Mouse (Mus musculus): ENCODE measurements around the gene Letm1. TPM values are rescaled to one million over a fixed set of nuclear protein-coding genes. Genes with fewer than 3 reads are reported as not detected.

Letm1 gene
- total RNA-seq, 1 experiment from 2014 or later = 19.7 TPM

- ATAC-seq (replicated peaks in 1 of 2; ENCODE audit: insufficient read depth in 1 of 2, low FRiP score in 2 of 2, low TSS enrichment in 1 of 2, low read depth in 1 of 2, poor library complexity in 2 of 2, severe bottlenecking in 2 of 2) = no peak
Observed at GRCm38 (mm10) chr5:33697534-33697933, 85.1 kb downstream of the Letm1 start.

- no peak for ATAC-seq (replicated peaks in 1 of 2; ENCODE audit: insufficient read depth in 1 of 2, low FRiP score in 2 of 2, low TSS enrichment in 1 of 2, low read depth in 1 of 2, poor library complexity in 2 of 2, severe bottlenecking in 2 of 2)
Observed at GRCm38 (mm10) chr5:33696430-33696829, 86.2 kb downstream of the Letm1 start.

- no peak for ATAC-seq (replicated peaks in 1 of 2; ENCODE audit: insufficient read depth in 1 of 2, low FRiP score in 2 of 2, low TSS enrichment in 1 of 2, low read depth in 1 of 2, poor library complexity in 2 of 2, severe bottlenecking in 2 of 2)
Observed at GRCm38 (mm10) chr5:33695718-33696121, 86.9 kb downstream of the Letm1 start.

GRCm38 (mm10) chr5:33694848-33695717 lies 87.5 kb downstream of the Letm1 start:
- ATAC-seq (replicated peaks in 1 of 2; ENCODE audit: insufficient read depth in 1 of 2, low FRiP score in 2 of 2, low TSS enrichment in 1 of 2, low read depth in 1 of 2, poor library complexity in 2 of 2, severe bottlenecking in 2 of 2) = no peak

GRCm38 (mm10) chr5:33694461-33694847 lies 88.2 kb downstream of the Letm1 start:
- no peak for ATAC-seq (replicated peaks in 1 of 2; ENCODE audit: insufficient read depth in 1 of 2, low FRiP score in 2 of 2, low TSS enrichment in 1 of 2, low read depth in 1 of 2, poor library complexity in 2 of 2, severe bottlenecking in 2 of 2)

GRCm38 (mm10) chr5:33692393-33692792 lies 90.2 kb downstream of the Letm1 start:
- peak; percentile 78 to 85 for ATAC-seq (replicated peaks in 1 of 2; ENCODE audit: insufficient read depth in 1 of 2, low FRiP score in 2 of 2, low TSS enrichment in 1 of 2, low read depth in 1 of 2, poor library complexity in 2 of 2, severe bottlenecking in 2 of 2)

GRCm38 (mm10) chr5:33689852-33690645 lies 92.6 kb downstream of the Letm1 start:
- ATAC-seq (replicated peaks in 1 of 2; ENCODE audit: insufficient read depth in 1 of 2, low FRiP score in 2 of 2, low TSS enrichment in 1 of 2, low read depth in 1 of 2, poor library complexity in 2 of 2, severe bottlenecking in 2 of 2) = no peak

Other genes with a start within 250 kb of the Letm1 start
- 13.3 and 18.6 TPM in 2 replicates for gene Fam53a, start 153.2 kb downstream of the Letm1 start, total RNA-seq (2017)
- gene Gm9903, start 152.9 kb downstream of the Letm1 start, total RNA-seq (2017) = 0.20 and 0.81 TPM in 2 replicates
- gene Slbp, start 130.2 kb downstream of the Letm1 start, total RNA-seq (2017) = 220 and 242 TPM in 2 replicates
- gene Tacc3, start 124.7 kb downstream of the Letm1 start, total RNA-seq (2017) = 103 and 133 TPM in 2 replicates
- 18.3 and 23.0 TPM in 2 replicates for gene Tmem129, start 124.4 kb downstream of the Letm1 start, total RNA-seq (2017)
- gene Fgfr3, start 61.1 kb downstream of the Letm1 start, total RNA-seq (2017) = 2.2 and 3.0 TPM in 2 replicates
- gene Nsd2, start 37.9 kb upstream of the Letm1 start, total RNA-seq (2017) = 110 and 126 TPM in 2 replicates
- gene Nelfa, start 153.6 kb upstream of the Letm1 start, total RNA-seq (2017) = 29.4 and 30.5 TPM in 2 replicates
- gene Gm1673, start 200.6 kb upstream of the Letm1 start, total RNA-seq (2017) = 2.6 TPM in 1 of 2 replicates, not detected in the other
- 1.3 and 1.6 TPM in 2 replicates for gene Nat8l, start 213.2 kb upstream of the Letm1 start, total RNA-seq (2017)